Mouse (Mus musculus) myocyte (in vitro differentiated cells): Measurements from ENCODE around the gene Rbm3.

Experiments used
- CEBPB ChIP-seq: IDR thresholded peaks from 2 replicates; pipeline ENCODE4 v1.6.1; 2011; ENCODE audit warnings: mild to moderate bottlenecking, moderate library complexity; ENCODE audit not compliant: poor library complexity, insufficient read depth, severe bottlenecking
- MAX ChIP-seq: IDR thresholded peaks from one replicate; pipeline ENCODE4 v1.6.1; 2011; ENCODE audit warnings: low read depth, mild to moderate bottlenecking, control low read depth
- MYOG ChIP-seq, 3 experiments: IDR thresholded peaks; one replicate each; pipeline ENCODE4 v1.6.1; 2011; ENCODE audit warnings: control low read depth in 2 of 3, low read depth in 2 of 3, mild to moderate bottlenecking in 2 of 3; ENCODE audit not compliant: insufficient read length in 2 of 3, control insufficient read depth in 1 of 3, insufficient read depth in 1 of 3
- POLR2A ChIP-seq: IDR thresholded peaks from one replicate; pipeline ENCODE4 v1.6.1; 2011; ENCODE audit warnings: low read depth, mild to moderate bottlenecking, control low read depth, moderate library complexity; ENCODE audit not compliant: insufficient read length
- POLR2AphosphoS2 ChIP-seq: IDR thresholded peaks from one replicate; pipeline ENCODE4 v1.6.1; 2011; ENCODE audit warnings: low read depth, control low read depth; ENCODE audit not compliant: insufficient read length
- REST ChIP-seq: IDR thresholded peaks from one replicate; pipeline ENCODE4 v1.6.1; 2011; ENCODE audit warnings: mild to moderate bottlenecking, control low read depth, moderate library complexity; ENCODE audit not compliant: insufficient read depth, insufficient read length
- SRF ChIP-seq: IDR thresholded peaks from one replicate; pipeline ENCODE4 v1.6.1; 2011; ENCODE audit warnings: low read depth; ENCODE audit not compliant: control insufficient read depth, insufficient read length
- TCF12 ChIP-seq: IDR thresholded peaks from one replicate; pipeline ENCODE4 v1.6.1; 2011; ENCODE audit warnings: mild to moderate bottlenecking, control low read depth; ENCODE audit not compliant: poor library complexity, insufficient read depth, severe bottlenecking
- TCF3 ChIP-seq: IDR thresholded peaks from one replicate; pipeline ENCODE4 v1.6.1; 2011; ENCODE audit warnings: low read depth, control low read depth; ENCODE audit not compliant: insufficient read length
- USF1 ChIP-seq: IDR thresholded peaks from one replicate; pipeline ENCODE4 v1.6.1; 2011; ENCODE audit warnings: low read depth, mild to moderate bottlenecking, control low read depth, moderate library complexity

DNA sequence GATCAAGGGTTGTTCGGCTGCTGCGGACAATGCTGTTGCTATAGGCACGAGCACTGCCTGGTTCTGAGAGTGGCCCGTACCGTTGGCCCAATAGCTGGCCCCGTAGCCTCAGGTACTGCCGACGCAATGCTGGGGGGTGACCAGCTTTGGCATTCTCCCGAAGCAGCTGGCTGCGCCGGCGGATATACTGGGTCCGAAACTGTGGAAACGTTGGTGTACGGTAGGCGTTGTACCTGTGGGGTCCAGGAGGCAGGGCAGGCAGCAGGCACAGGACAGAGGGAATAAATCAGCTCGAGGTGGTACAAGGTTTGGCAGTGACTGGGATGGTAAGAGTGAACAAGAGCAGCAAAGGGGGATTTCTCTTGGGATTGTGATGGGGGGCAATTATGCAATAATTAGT, 14.3 kb downstream of the Rbm3 start:
- no peak for TF ChIP-seq POLR2A
- no peak for TF ChIP-seq REST
- TF ChIP-seq TCF12: no peak
- TF ChIP-seq USF1: no peak
- TF ChIP-seq MYOG (IDR thresholded peaks at IDR 0.05; ENCODE audit: control insufficient read depth in 1 of 3, insufficient read depth in 1 of 3, insufficient read length in 2 of 3, low read depth in 2 of 3): no peak
- TF ChIP-seq TCF3: no peak
- no peak for TF ChIP-seq MAX
- TF ChIP-seq POLR2AphosphoS2: no peak
- TF ChIP-seq SRF: no peak
- no peak for TF ChIP-seq CEBPB
